Comparison of ENCODE assay signal across 8 mouse cellular contexts in genomic region chr1:165633345-165633744, GRCm38 (mm10). TPM values are rescaled to one million over a fixed set of nuclear protein-coding genes. Genes with fewer than 3 reads are reported as not detected.
A peak's percentile ranks its signal among the peaks of the same experiment; 100 is the strongest.
DNase-seq lines count a peak whose midpoint lies in the region; ATAC-seq and TF ChIP-seq lines count a peak whose summit lies in the region.

No protein-coding gene starts in this region.

- H3ac ChIP-seq in myocyte (ENCODE audit: control insufficient read depth, insufficient read length): peak overlapping the region; percentile 10

- no peaks in the 10 kb centered on the region for H3K9me3 ChIP-seq in kidney, embryonic 16.5 days (ENCODE audit: low read length)
- H3K9me3 ChIP-seq in embryonic facial prominence, embryonic 12.5 days: no peaks in the 10 kb centered on the region
- no peaks in the 10 kb centered on the region for H3K9me3 ChIP-seq in intestine, embryonic 14.5 days (ENCODE audit: control insufficient read depth, low read length)

- H3K79me2 ChIP-seq in myocyte (ENCODE audit: control insufficient read depth, insufficient read depth): no peaks in the 10 kb centered on the region

- peaks cover 58% of the 10 kb centered on the region for H3K4me1 ChIP-seq in kidney, embryonic 16.5 days (ENCODE audit: insufficient read depth, low read length)
- H3K4me1 ChIP-seq in embryonic facial prominence, embryonic 12.5 days: peaks cover 34% of the 10 kb centered on the region
- peaks cover 40% of the 10 kb centered on the region for H3K4me1 ChIP-seq in intestine, embryonic 14.5 days (replicated peaks; ENCODE audit: control insufficient read depth, insufficient read depth, low read length)

- H3K27ac ChIP-seq in kidney, embryonic 16.5 days (ENCODE audit: low read length): peak overlapping the region; percentile 97
- H3K27ac ChIP-seq in embryonic facial prominence, embryonic 12.5 days: no peak overlapping the region
- no peak overlapping the region; the same call in 1 of the 2 replicates for H3K27ac ChIP-seq in intestine, embryonic 14.5 days (ENCODE audit: low read depth)

- H3K4me3 ChIP-seq in kidney, embryonic 16.5 days (ENCODE audit: low read length): peak overlapping the region; percentile 67
- peak overlapping the region; percentile 61 for H3K4me3 ChIP-seq in embryonic facial prominence, embryonic 12.5 days
- H3K4me3 ChIP-seq in intestine, embryonic 14.5 days (ENCODE audit: low read depth, low read length): peak overlapping the region; percentile 84
- peak overlapping the region; percentile 24 for H3K4me3 ChIP-seq in myocyte

- H3K27me3 ChIP-seq in kidney, embryonic 16.5 days (ENCODE audit: insufficient read depth, low read length): no peaks in the 10 kb centered on the region
- no peaks in the 10 kb centered on the region for H3K27me3 ChIP-seq in embryonic facial prominence, embryonic 12.5 days
- no peaks in the 10 kb centered on the region for H3K27me3 ChIP-seq in intestine, embryonic 14.5 days (replicated peaks; ENCODE audit: control insufficient read depth, insufficient read depth, low read length)
- no peaks in the 10 kb centered on the region for H3K27me3 ChIP-seq in myocyte (ENCODE audit: control insufficient read depth, insufficient read depth, insufficient read length)

- ATAC-seq in kidney, embryonic 16.5 days (ENCODE audit: low FRiP score, low TSS enrichment): no peak
- no peak for ATAC-seq in embryonic facial prominence, embryonic 12.5 days (ENCODE audit: insufficient number of reproducible peaks, insufficient read depth, low FRiP score, low TSS enrichment)
- ATAC-seq in intestine, embryonic 14.5 days (replicated peaks; ENCODE audit: low FRiP score, low TSS enrichment, low read depth): no peak
- no peak for ATAC-seq in megakaryocyte progenitor cell, adult 5-6 weeks (replicated peaks; ENCODE audit: poor library complexity)

- peak overlapping the region; percentile 87 for H3K4me2 ChIP-seq in kidney, embryonic 16.5 days (replicated peaks; ENCODE audit: low read depth, low read length)
- peak overlapping the region; percentile 68 for H3K4me2 ChIP-seq in embryonic facial prominence, embryonic 12.5 days (replicated peaks)
- peak overlapping the region; percentile 77 for H3K4me2 ChIP-seq in intestine, embryonic 14.5 days (ENCODE audit: low read length)
- peak overlapping the region; percentile 67 for H3K4me2 ChIP-seq in myocyte (ENCODE audit: low read depth)

- under 1% methylated on average over 12 of the region's 12 CpGs for WGBS in kidney, embryonic 16.5 days
- WGBS in embryonic facial prominence, embryonic 12.5 days: 3% methylated on average over 12 of the region's 12 CpGs
- WGBS in intestine, embryonic 14.5 days: 3% methylated on average over 12 of the region's 12 CpGs

- no peak for DNase-seq in kidney, postnatal 14 days
- DNase-seq in intestine, embryonic 14.5 days (ENCODE audit: low spot score): no peak
- no peak for DNase-seq in c-Kit-positive CD71-positive TER-119-positive erythroid progenitor cells, embryonic 14.5 days (ENCODE audit: low spot score)
- no peak for DNase-seq in cerebellum, postnatal 14 days

- no peaks in the 10 kb centered on the region for H3K36me3 ChIP-seq in kidney, embryonic 16.5 days (ENCODE audit: insufficient read depth, low read length)
- H3K36me3 ChIP-seq in embryonic facial prominence, embryonic 12.5 days: 0 out of 2 replicates have a peak, but pooled peaks cover 4% of the 10 kb centered on the region
- no peaks in the 10 kb centered on the region for H3K36me3 ChIP-seq in intestine, embryonic 14.5 days (ENCODE audit: control insufficient read depth, insufficient read depth, low read length)
- no peaks in the 10 kb centered on the region for H3K36me3 ChIP-seq in myocyte (ENCODE audit: control insufficient read depth, insufficient read depth)

- H3K9ac ChIP-seq in kidney, embryonic 16.5 days (replicated peaks; ENCODE audit: low read length): peak overlapping the region; percentile 89
- peak overlapping the region; percentile 82 for H3K9ac ChIP-seq in embryonic facial prominence, embryonic 12.5 days
- H3K9ac ChIP-seq in intestine, embryonic 14.5 days (ENCODE audit: low read length): peak overlapping the region; percentile 86

- TF ChIP-seq POLR2A in myocyte (IDR thresholded peaks at IDR 0.05; ENCODE audit: insufficient read length, low read depth): no peak

TF ChIP-seq in myocyte, 11 proteins besides CTCF, POLR2A, EP300 and RAD21:
- TF ChIP-seq POLR2AphosphoS2 (IDR thresholded peaks at IDR 0.05; ENCODE audit: insufficient read length, low read depth): no peak
- no peak for TF ChIP-seq MYOD1 (IDR thresholded peaks at IDR 0.05; ENCODE audit: control insufficient read depth in 1 of 3, insufficient read length in 2 of 3, low read depth in 2 of 3)
- TF ChIP-seq CEBPB (IDR thresholded peaks at IDR 0.05; ENCODE audit: insufficient read depth, poor library complexity, severe bottlenecking): no peak
- no peak for TF ChIP-seq USF1 (IDR thresholded peaks at IDR 0.05; ENCODE audit: low read depth)
- no peak for TF ChIP-seq E2F4 (IDR thresholded peaks at IDR 0.05; ENCODE audit: insufficient read depth)
- no peak for TF ChIP-seq MYOG (IDR thresholded peaks at IDR 0.05; ENCODE audit: control insufficient read depth in 1 of 3, insufficient read depth in 1 of 3, insufficient read length in 2 of 3, low read depth in 2 of 3)
- no peak for TF ChIP-seq REST (IDR thresholded peaks at IDR 0.05; ENCODE audit: insufficient read depth, insufficient read length)
- no peak for TF ChIP-seq MAX (IDR thresholded peaks at IDR 0.05; ENCODE audit: low read depth)
- TF ChIP-seq TCF12 (IDR thresholded peaks at IDR 0.05; ENCODE audit: insufficient read depth, poor library complexity, severe bottlenecking): no peak
- TF ChIP-seq TCF3 (IDR thresholded peaks at IDR 0.05; ENCODE audit: insufficient read length, low read depth): no peak
- TF ChIP-seq SRF (IDR thresholded peaks at IDR 0.05; ENCODE audit: control insufficient read depth, insufficient read length, low read depth): no peak
TF ChIP-seq in myocyte: peak in this region for 0.

RNA-seq across cellular contexts. Expression of gene Mpzl1, which starts 1.0 kb away (rescaled TPM):
- 221 and 236 TPM in 2 replicates for polyA plus RNA-seq in kidney, embryonic 16.5 days (2015; fragmentation: Nextera tagmentation; extraction: Ambion mirVana)
- 164 and 169 TPM in 2 replicates for polyA plus RNA-seq in embryonic facial prominence, embryonic 12.5 days (2016; fragmentation: Nextera tagmentation; extraction: Ambion mirVana)
- polyA plus RNA-seq in intestine, embryonic 14.5 days (2014; fragmentation: Nextera tagmentation; extraction: Ambion mirVana): 172 and 187 TPM in 2 replicates
- 11.8 TPM for polyA plus RNA-seq in myocyte (2012; fragmentation: generic; extraction: Trizol)
- total RNA-seq in megakaryocyte progenitor cell, adult 5-6 weeks (2015): 2.3 and 4.1 TPM in 2 replicates
- total RNA-seq in megakaryocyte progenitor cell, adult 5-6 weeks (2017): 0.33 and 0.84 TPM in 2 replicates

Comparison
In these comparisons a context has a peak if more than half of its experiments do, and no peak if none do; other contexts are left out.
1. H3K4me3 ChIP-seq: peak in every context shown above with its lines; median percentile 84 in intestine, embryonic 14.5 days; 67 in kidney, embryonic 16.5 days; 61 in embryonic facial prominence, embryonic 12.5 days; 24 in myocyte.
2. RNA of gene Mpzl1, which starts 1.0 kb away (polyA plus RNA-seq): 221 to 236 TPM in kidney, embryonic 16.5 days, 172 to 187 TPM in intestine, embryonic 14.5 days and 164 to 169 TPM in embryonic facial prominence, embryonic 12.5 days; 11.8 TPM in myocyte (single experiment); every median in the first group is over 10 times any median in the second.
3. Peak in every context shown above with its lines, with median percentiles within 50 percentile points of each other: H3K4me2 ChIP-seq and H3K9ac ChIP-seq.